Mouse (Mus musculus) megakaryocyte progenitor cell, adult 5-6 weeks (primary cell): ENCODE data around the gene D17Wsu92e. TPM values are rescaled to one million over a fixed set of nuclear protein-coding genes. Genes with fewer than 3 reads are reported as not detected.
"Not testable (repeated sequence)": the region's sequence is repeated elsewhere in the genome, so short reads cannot be mapped to it uniquely, and the experiment has no call there.

Source experiments
- ATAC-seq: replicated peaks from 2 replicates; pipeline ENCODE4 v1.8.0; 2016; ENCODE audit warnings: mild to moderate bottlenecking, moderate TSS enrichment, inconsistent platforms; ENCODE audit not compliant: poor library complexity
- total RNA-seq, 2 experiments: library from RNA; stranded (forward) in 1 of 2; stranded (reverse) in 1 of 2; fragments of 157-497, 149-512 nt in 1 of 2; fragments of 200-1000 nt in 1 of 2; gene quantifications; 2 replicates each; pipeline versions ENCODE4 v1.2.3 to v1.2.4; 2015 to 2017

D17Wsu92e gene
- total RNA-seq (2015): 27.6 and 32.4 TPM in 2 replicates
- total RNA-seq (2017): 46.4 and 57.5 TPM in 2 replicates

GRCm38 (mm10) chr17:27820568-27821406 is at the start of gene D17Wsu92e:
Gene D17Wsu92e, minus strand, starts transcription at chr17:27820648.
- ATAC-seq: peak; percentile 81

DNA sequence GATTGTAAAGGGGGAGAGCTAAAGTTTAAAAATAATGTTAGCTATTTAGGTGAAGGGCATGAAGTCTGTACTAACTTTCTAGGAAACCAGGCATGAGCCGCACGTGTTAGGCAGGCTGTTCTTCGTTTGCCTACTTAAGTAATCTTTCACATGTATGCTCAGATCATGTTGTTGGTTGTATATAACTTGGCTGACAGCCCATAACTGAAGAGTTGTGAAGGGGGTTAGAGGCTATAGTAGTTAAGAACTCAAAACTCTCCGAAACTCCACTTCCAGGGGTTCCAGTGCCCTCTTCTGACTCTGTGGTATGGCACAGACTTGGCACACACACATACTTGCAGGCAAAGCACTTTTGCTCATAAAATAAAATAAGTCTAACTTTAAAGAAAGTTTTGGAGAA is 46.3 kb upstream of the D17Wsu92e start:
- ATAC-seq: no peak

DNA sequence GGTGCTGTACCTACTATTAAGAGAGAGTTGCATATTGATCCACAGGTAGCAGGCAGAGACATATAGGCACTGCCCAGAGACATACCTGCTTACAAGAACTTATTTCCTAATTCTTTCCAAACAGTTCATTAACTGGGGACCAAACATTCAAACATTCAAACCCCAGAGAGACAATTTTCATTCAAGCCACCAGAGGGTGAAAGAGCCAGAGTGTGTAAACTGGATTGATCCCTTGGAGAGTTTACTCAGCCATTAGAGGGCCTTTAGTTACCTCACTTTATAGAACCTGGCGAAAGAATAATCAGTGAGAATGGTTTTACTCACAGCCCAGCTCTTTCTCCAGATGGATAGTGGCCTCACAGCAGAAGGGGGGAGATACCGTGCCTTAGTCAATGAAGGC is 45.0 kb upstream of the D17Wsu92e start:
- peak; percentile 31; the same call in 1 of the 2 replicates for ATAC-seq

DNA sequence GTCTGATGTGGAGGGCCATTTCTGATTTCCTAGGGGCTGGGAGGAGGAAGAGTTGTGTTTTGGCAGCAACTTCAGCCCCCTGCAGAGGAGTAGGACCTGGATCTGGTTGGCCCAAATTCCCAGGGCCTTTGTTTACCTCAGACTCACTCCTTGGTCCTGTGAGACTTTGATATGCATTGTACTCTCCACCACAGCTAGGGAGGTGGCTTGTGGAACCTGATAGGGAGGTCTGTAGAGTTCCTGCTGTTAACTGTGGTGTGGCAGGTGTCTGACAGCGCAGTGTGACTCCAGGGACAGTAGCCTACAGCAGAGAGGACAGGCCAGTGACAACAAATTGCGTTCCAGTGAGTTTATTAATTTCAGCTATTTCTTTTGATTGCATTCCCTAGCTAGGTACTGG is 38.7 kb upstream of the D17Wsu92e start:
- ATAC-seq: peak; percentile 62

DNA sequence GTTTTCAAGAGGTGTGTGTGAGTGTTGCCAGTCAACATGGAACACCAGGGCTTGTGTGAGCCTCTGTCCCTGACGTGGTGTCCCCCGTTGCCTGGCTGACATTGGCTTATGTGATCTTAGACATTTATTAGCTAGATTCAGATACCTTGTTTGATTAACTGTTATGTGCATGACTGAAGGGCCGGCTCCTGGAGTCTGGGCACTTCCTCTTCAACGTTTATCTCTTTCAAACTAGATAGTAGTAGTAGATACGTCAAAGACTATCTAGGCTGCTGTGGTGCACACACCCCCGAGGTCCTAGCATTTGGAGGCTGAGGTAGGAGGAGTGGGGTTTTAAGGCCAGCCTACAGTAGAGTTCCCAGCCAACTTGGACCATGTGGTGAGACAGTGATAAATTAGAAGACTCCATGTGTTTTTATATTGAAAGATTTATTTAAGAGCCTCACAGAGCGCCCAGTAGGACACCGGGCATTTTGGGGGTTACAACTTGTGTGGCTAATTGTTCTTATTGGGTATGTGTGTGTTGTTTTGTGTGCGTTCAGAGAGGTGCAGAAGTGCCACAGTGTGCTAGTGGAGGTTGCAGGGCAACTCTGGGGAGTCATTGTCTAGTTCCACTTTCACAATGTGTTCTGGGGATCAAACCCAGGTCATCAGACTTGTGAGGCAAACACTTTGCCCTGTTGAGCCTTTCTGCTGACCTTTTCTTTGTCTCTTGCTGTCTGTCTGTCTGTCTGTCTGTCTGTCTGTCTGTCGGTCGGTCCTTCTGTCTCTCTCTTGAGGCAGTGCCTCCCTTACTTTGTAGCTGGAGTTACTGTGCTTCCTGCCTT is 37.4 kb upstream of the D17Wsu92e start:
- ATAC-seq: peak; percentile 66

GRCm38 (mm10) chr17:27856798-27857648 is 36.6 kb upstream of the D17Wsu92e start:
- ATAC-seq: peak; percentile 31

DNA sequence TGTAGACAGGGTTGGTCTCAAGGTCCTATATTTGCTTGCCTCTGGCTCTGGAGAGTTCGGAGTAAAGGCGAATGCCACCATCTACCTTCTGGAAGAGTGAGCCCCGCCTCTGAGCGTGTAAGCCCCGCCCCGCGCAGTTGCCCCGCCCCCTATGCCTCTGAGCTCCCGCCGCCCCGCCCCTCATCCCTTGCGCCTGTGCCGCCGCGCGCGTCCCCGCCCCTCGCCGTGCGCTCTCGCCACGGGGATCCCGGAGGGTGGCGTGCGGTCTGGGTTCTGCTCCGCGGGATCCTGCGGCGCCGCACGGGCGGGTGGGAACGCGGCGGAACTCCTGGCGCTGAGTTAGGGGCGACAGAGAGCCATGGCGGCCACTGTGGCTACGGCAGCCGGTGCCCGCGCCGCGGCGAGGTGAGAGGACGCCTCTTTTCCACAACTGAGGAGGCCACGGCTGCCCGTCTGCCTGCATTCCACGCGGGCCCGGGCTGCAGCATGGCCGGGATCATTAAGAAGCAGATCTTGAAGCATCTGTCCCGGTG is 35.9 kb upstream of the D17Wsu92e start, which contains the start of gene Uhrf1bp1:
Gene Uhrf1bp1 (plus strand): TSS at position 177 of the 533 bp plus-strand sequence.
- peak; percentile 66 for ATAC-seq

DNA sequence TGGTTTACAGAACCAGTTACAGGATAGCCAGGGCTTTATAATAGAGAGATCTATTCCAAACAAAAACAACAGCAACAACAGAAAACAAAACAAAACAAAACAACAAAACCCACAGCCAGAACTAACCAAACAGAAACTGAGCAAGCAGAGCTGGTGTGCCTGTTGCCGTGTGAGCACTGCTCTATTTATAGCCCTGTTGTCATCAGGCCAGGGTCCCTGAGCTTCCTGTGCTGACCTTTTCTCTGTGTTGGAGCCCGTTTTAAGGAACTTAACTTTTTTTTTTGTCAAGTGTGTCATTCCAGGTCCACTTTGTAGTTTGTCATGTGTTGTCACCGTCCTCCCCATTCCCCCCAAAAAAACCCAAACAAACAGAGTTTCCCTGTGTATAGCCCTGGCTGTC is 30.6 kb upstream of the D17Wsu92e start:
- no peak; the same call in 1 of the 2 replicates for ATAC-seq

GRCm38 (mm10) chr17:27848351-27848750 is 27.9 kb upstream of the D17Wsu92e start:
- no peak for ATAC-seq

GRCm38 (mm10) chr17:27839469-27840252 is 19.2 kb upstream of the D17Wsu92e start:
- peak; percentile 100 for ATAC-seq

GRCm38 (mm10) chr17:27837850-27838249 is 17.4 kb upstream of the D17Wsu92e start, which contains the start of gene Snrpc:
Gene Snrpc, plus strand, starts transcription at chr17:27838150.
- ATAC-seq: not testable (repeated sequence)

GRCm38 (mm10) chr17:27830411-27830810 is 10.0 kb upstream of the D17Wsu92e start:
- ATAC-seq: no peak

DNA sequence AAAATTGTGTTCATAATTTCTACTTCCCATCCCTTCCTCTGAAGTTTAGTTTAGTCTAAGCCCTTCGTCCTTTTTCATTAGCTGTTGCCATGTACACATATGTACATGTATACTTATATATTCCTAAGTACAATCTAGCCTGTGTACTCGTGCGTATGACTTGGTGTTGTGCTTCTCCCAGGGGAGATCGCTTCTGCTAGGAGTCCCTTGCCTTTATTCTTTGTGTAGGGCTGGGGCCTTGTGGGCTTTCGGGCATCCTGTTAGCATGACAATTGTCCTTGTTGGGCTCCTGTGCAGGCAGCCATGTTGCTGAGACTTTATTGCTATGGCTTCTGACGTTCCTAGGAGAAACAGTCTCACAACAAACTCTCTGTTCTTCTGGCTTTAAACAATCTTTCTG is 7.1 kb upstream of the D17Wsu92e start:
- no peak for ATAC-seq

DNA sequence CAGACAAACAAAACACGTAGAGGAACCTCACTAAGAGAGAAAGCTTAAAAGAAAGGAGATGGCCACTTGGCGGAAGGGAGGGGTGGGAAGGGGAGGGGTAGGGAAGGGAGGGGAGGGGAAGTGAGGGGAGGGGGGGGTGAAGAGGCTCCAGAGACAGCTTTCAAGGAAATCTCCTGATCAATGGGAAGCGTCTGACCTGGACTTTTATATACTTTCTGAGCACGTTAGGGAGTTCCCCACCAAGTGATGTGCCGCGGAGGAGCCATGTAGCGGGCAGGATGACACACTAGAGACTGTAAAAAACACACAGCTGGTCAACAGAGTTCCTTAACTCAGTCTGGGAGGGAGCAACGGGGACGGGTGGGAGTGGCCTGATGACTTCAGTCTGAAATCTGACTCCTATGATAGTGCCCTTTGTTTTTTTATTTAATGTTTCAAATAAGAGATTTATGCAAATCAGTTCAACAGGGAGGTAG is 6.5 kb upstream of the D17Wsu92e start:
- ATAC-seq: peak; percentile 32

DNA sequence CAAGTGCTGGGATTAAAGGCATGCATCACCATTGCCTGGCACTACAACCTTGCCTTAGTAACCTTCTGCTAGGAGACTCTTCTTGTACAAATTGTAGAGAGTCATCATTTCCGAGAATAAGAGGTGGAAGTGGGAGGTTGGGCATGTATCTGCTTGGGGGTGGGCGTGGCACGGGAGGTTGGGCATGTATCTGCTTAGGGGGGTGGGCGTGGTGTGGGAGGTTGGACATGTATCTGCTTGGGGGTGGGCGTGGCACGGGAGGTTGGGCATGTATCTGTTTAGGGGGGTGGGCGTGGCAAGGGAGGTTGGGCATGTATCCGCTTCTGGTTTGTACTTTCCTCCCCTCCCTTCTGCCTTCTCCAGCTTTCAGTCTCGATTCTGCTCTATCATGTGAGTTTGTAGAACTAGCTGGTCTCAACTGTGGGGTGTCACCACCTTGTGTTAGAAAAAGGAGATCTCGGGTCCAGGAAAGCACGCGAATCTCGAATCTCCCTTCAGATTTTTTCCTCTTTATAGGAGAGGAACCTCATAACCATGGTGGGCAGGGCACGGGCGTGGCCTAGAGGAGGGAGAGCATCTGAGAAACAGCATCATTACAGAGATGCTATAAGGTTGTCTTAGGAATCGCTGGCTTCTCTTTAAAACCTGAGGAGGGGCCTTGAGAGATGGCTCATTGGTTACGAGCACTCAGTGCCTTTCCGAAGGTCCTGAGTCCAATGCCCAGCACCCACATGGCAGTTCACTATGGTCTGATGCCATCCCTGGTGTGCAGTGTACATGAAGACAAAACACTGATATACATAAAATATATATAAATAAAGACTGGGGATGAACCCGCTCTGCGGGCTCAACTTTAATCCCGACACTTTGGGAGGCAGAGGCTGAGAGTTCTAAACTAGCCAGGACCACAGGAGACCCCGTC is 5.8 kb upstream of the D17Wsu92e start:
- ATAC-seq: peak; percentile 88

DNA sequence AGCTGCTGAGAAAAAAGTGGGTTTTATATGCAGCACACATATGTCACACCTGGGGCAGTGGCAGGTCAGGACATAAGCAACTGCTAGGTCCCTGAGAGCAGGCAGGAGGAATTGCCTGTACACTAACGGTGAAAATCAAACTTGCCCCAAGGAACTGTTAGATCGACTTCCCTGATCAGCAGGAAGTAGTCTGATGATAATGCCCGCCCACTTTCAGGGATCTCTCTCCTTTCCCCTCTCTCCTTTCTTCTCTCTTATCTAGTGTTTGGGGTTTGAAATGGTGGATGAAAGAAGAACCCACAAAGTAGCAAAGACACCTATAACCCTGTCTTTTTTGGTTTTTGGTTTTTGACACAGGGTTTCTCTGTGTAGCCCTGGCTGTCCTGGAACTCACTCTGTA is 5.1 kb upstream of the D17Wsu92e start:
- ATAC-seq: no peak

GRCm38 (mm10) chr17:27824941-27825340 is 4.5 kb upstream of the D17Wsu92e start:
- ATAC-seq: no peak; the same call in 1 of the 2 replicates
